Mouse (Mus musculus): ENCODE results near the gene Lhfpl4.

DNA sequence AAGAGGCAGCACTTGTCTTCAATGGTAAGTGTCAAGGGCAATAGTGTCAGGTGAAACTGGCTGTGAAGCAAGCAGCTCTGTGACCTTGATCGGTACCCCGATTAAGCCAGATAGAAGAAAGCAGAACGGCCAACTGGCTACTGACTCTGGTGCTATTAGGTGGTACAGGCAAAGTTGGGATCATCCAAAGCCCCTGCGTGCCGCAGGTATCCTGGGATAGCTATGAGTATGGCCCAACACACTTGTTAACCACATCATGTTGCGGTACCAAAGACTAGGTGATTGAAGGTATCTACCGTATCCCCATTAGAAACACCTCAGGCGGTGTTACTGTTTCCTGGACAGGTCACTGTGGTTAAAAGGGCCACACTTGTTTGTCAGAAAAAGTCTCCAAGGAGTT is 41.1 kb downstream of the Lhfpl4 start:
- no peak for TF ChIP-seq POLR2A (IDR thresholded peaks at IDR 0.05; ENCODE audit: borderline replicate concordance, extremely low read depth, low read depth, low read length)
- TF ChIP-seq CTCF (IDR thresholded peaks at IDR 0.05; ENCODE audit: insufficient read depth, low read length), result no peak

Data from lung, adult 2 months (tissue).